Comparison of ENCODE assay signal across 12 mouse cellular contexts in genomic region chr5:134453577-134453976, GRCm38 (mm10). TPM values are rescaled to one million over a fixed set of nuclear protein-coding genes. Genes with fewer than 3 reads are reported as not detected.
DNase-seq lines count a peak whose midpoint lies in the region; ATAC-seq and TF ChIP-seq lines count a peak whose summit lies in the region.
"Had no signal": no experiment of that assay in that cellular context is flagged by ENCODE, and none has a peak within 500 bp of the region (broad histone marks: within the 10 kb centered on the region; RNA-seq: fewer than 3 reads in every experiment).

No protein-coding gene starts in this region.

- intact Hi-C loops in heart, postnatal 14 days (cut with DNase I) = no loop called here

- no peaks in the 10 kb centered on the region for H3K9me3 ChIP-seq in heart, embryonic 14.5 days (ENCODE audit: control insufficient read depth, low read length)
- H3K9me3 ChIP-seq in intestine, embryonic 16.5 days (ENCODE audit: control insufficient read depth, low read length) = peaks cover 4% of the 10 kb centered on the region; the same call in 1 of the 2 replicates

- peaks cover 10 to 23% of the 10 kb centered on the region in 2 experiments for H3K4me1 ChIP-seq in heart, embryonic 14.5 days (ENCODE audit: control insufficient read depth in 2 of 2, insufficient read depth in 2 of 2, low read length in 2 of 2)
- peaks cover 23% of the 10 kb centered on the region for H3K4me1 ChIP-seq in intestine, embryonic 16.5 days (ENCODE audit: control insufficient read depth, insufficient read depth, low read length)

- no peak for ATAC-seq in heart, embryonic 14.5 days (ENCODE audit: insufficient number of reproducible peaks, insufficient read depth, low FRiP score, low read depth)
- ATAC-seq in intestine, embryonic 16.5 days = no peak

- 10% methylated on average over 1 of the region's 1 CpGs for WGBS in heart, embryonic 14.5 days
- WGBS in intestine, embryonic 16.5 days = 22% methylated on average over 1 of the region's 1 CpGs

- TF ChIP-seq CTCF in brain, embryonic 14.5 days (IDR thresholded peaks at IDR 0.05; ENCODE audit: borderline replicate concordance, extremely low read depth, insufficient read depth, insufficient read length) = no peak

- H3K4me3 ChIP-seq in heart, embryonic 14.5 days (ENCODE audit: control insufficient read depth in 1 of 2, insufficient read depth in 1 of 2, low read depth in 1 of 2, low read length in 2 of 2) = no peak overlapping the region
- H3K4me3 ChIP-seq in intestine, embryonic 16.5 days (ENCODE audit: low read length) = no peak overlapping the region

- H3K9ac ChIP-seq in heart, embryonic 14.5 days (ENCODE audit: low read length) = peak overlapping the region; percentile 16; the same call in 1 of the 2 replicates
- H3K9ac ChIP-seq in intestine, embryonic 16.5 days (ENCODE audit: low read depth, low read length) = no peak overlapping the region
- H3K9ac ChIP-seq: liver, embryonic 14.5 days had no signal

- peak overlapping the region; percentile 84; the same call in 1 of the 2 replicates for H3K4me2 ChIP-seq in heart, embryonic 14.5 days (ENCODE audit: low read length)
- peak overlapping the region; percentile 84; the same call in 1 of the 2 replicates for H3K4me2 ChIP-seq in intestine, embryonic 16.5 days (ENCODE audit: low read depth, low read length)

- H3K27me3 ChIP-seq in heart, embryonic 14.5 days (ENCODE audit: control insufficient read depth, insufficient read depth, low read length) = no peaks in the 10 kb centered on the region
- H3K27me3 ChIP-seq in intestine, embryonic 16.5 days (replicated peaks; ENCODE audit: control insufficient read depth, insufficient read depth, low read length) = no peaks in the 10 kb centered on the region

- DNase-seq in heart, postnatal 14 days = no peak
- peak; percentile 56 for DNase-seq in Muller cell, postnatal 12 days (ENCODE audit: inconsistent ontology term)
- peak; percentile 84 for DNase-seq in brain, embryonic 14.5 days (ENCODE audit: low read depth)
- no peak for DNase-seq in cerebellum, adult 11 months
- DNase-seq in layer of hippocampus, adult 8-10 months (ENCODE audit: low spot score in 2 of 2) = no peak
- no peak for DNase-seq in right cerebral cortex, postnatal 4 days
- DNase-seq: embryo, embryonic 11 days; right cerebral cortex, postnatal 14 days had no signal

- TF ChIP-seq POLR2A in brain, embryonic 14.5 days (IDR thresholded peaks at IDR 0.05; ENCODE audit: borderline replicate concordance, extremely low read depth, insufficient read depth, insufficient read length, poor library complexity, severe bottlenecking) = no peak

- H3K27ac ChIP-seq in heart, embryonic 14.5 days (replicated peaks in 1 of 2; ENCODE audit: control insufficient read depth in 1 of 2, insufficient read depth in 1 of 2, low read depth in 2 of 2, low read length in 2 of 2) = peak overlapping the region in 1 of 2 experiments; percentile 41; a peak in 2 of 4 replicates
- peak overlapping the region; percentile 27; the same call in 1 of the 2 replicates for H3K27ac ChIP-seq in intestine, embryonic 16.5 days (ENCODE audit: low read length)
- H3K27ac ChIP-seq: liver, embryonic 14.5 days had no signal

- H3K36me3 ChIP-seq in heart, embryonic 14.5 days (ENCODE audit: control insufficient read depth, insufficient read depth, low read length) = peaks cover 10% of the 10 kb centered on the region; the same call in 1 of the 2 replicates
- H3K36me3 ChIP-seq in intestine, embryonic 16.5 days (ENCODE audit: control insufficient read depth, insufficient read depth, low read length) = peaks cover 7% of the 10 kb centered on the region

RNA-seq across cellular contexts. Expression of gene Gtf2ird1, which starts 2.9 kb away (rescaled TPM):
- 53.9 and 55.0 TPM in 2 replicates for polyA plus RNA-seq in heart, embryonic 14.5 days (2014; fragmentation: Nextera tagmentation; extraction: Ambion mirVana)
- total RNA-seq in heart, postnatal 14 days (2021) = 10 to 100 TPM; 28.6 to 30.9 TPM
- 78.1 and 80.5 TPM in 2 replicates for polyA plus RNA-seq in brain, embryonic 14.5 days (2012; rRNA removed)
- 66.5 and 66.6 TPM in 2 replicates for polyA plus RNA-seq in intestine, embryonic 16.5 days (2015; fragmentation: Nextera tagmentation; extraction: Ambion mirVana)
- 10 to 100 TPM; 26.8 to 35.0 (median 32.8) TPM for total RNA-seq in layer of hippocampus, adult 8-10 months (2022)
- total RNA-seq: neutrophil, adult 5-6 weeks had no signal

Comparison
In these comparisons a context has a peak if more than half of its experiments do, and no peak if none do; other contexts are left out.
1. DNase-seq: peak in Muller cell, postnatal 12 days (single experiment) and brain, embryonic 14.5 days (single experiment); none in heart, postnatal 14 days (0 of 2), cerebellum, adult 11 months (single experiment), layer of hippocampus, adult 8-10 months (0 of 2) and right cerebral cortex, postnatal 4 days (single experiment).